Mouse (Mus musculus): ENCODE data around the gene Gigyf2.

GRCm38 (mm10) chr1:87294951-87295350, 31.8 kb upstream of the Gigyf2 start:
- TF ChIP-seq CTCF (IDR thresholded peaks at IDR 0.05; ENCODE audit: low read depth) (no peak), EP300 (optimal IDR thresholded peaks at IDR 0.05) (no peak)
